Mouse (Mus musculus) midbrain, postnatal 0 days (tissue): ENCODE results near the gene Grap. TPM values are rescaled to one million over a fixed set of nuclear protein-coding genes. Genes with fewer than 3 reads are reported as not detected.

ENCODE experiments used
- ATAC-seq: fragments of 200-750 bp; cut with Nextera tagmentation; 2 replicates; pipeline ENCODE4 v1.8.0; 2017; ENCODE audit warnings: moderate number of reproducible peaks, mild to moderate bottlenecking, moderate TSS enrichment, moderate library complexity; ENCODE audit not compliant: low FRiP score
- DNase-seq: peaks from one replicate; pipeline ENCODE4 v3.0.0-alpha.2; 2015; ENCODE audit warnings: low spot score
- H3K27ac ChIP-seq: fragments of 300-500 bp; sonication (generic); 2 replicates; pipeline ENCODE4 v1.5.1; 2014; ENCODE audit warnings: low read depth, mild to moderate bottlenecking, low read length, mixed read lengths
- H3K27me3 ChIP-seq: fragments of 300-500 bp; sonication (generic); 2 replicates; pipeline ENCODE4 v1.6.1; 2014; ENCODE audit warnings: low read length, control low read depth, mixed read lengths; ENCODE audit not compliant: insufficient read depth
- H3K36me3 ChIP-seq: fragments of 300-500 bp; sonication (generic); 2 replicates; pipeline ENCODE4 v1.6.1; 2014; ENCODE audit warnings: low read length, control low read depth, mixed read lengths; ENCODE audit not compliant: insufficient read depth
- H3K4me1 ChIP-seq: fragments of 300-500 bp; sonication (generic); 2 replicates; pipeline ENCODE4 v1.6.1; 2014; ENCODE audit warnings: mild to moderate bottlenecking, control low read depth, antibody characterized with exemption, low read length, mixed read lengths; ENCODE audit not compliant: insufficient read depth
- H3K4me2 ChIP-seq: fragments of 300-500 bp; sonication (generic); 2 replicates; pipeline ENCODE4 v1.6.1; 2014; ENCODE audit warnings: low read depth, mild to moderate bottlenecking, low read length, mixed read lengths; ENCODE audit not compliant: poor library complexity, severe bottlenecking
- H3K4me3 ChIP-seq: fragments of 300-500 bp; sonication (generic); 2 replicates; pipeline ENCODE4 v1.5.1; 2014; ENCODE audit warnings: low read depth, mild to moderate bottlenecking, low read length, moderate library complexity
- H3K9ac ChIP-seq: fragments of 300-500 bp; sonication (generic); replicated peaks from 2 replicates; pipeline ENCODE4 v1.6.1; 2014; ENCODE audit warnings: mild to moderate bottlenecking, low read length, moderate library complexity, mixed read lengths; ENCODE audit not compliant: poor library complexity, severe bottlenecking
- H3K9me3 ChIP-seq: fragments of 300-500 bp; sonication (generic); 2 replicates; pipeline ENCODE4 v1.6.1; 2016; ENCODE audit warnings: low read length, control low read depth
- CTCF ChIP-seq: IDR thresholded peaks from 2 replicates; pipeline ENCODE4 v1.5.1; 2016; ENCODE audit warnings: antibody characterized with exemption, mild to moderate bottlenecking
- WGBS: fragments of 180-500 bp; shearing (Covaris S2); extraction: QIAGEN DNeasy Blood & Tissue Kit; methylation state at CpG from one replicate; pipeline ENCODE4 v1.1.7; 2014; 5-methylcytosine and 5-hydroxymethylcytosine counted together
- polyA plus RNA-seq: library from polyadenylated mRNA; unstranded; fragments of >200 nt; fragmentation: Nextera tagmentation; extraction: Ambion mirVana; gene quantifications from 2 replicates; pipeline ENCODE4 v1.2.1, GENCODE M21; 2015
- total RNA-seq: library from RNA; depleted of rRNA; stranded (reverse); fragments of >200 nt; gene quantifications from 2 replicates; pipeline ENCODE4 v1.2.3, GENCODE M21; 2014

Grap gene
- total and polyA plus RNA-seq, 2 experiments from 2014 or later = 5.8 to 6.6 TPM

GRCm38 (mm10) chr11:61657432-61657831 is 4.4 kb downstream of the Grap start:
- H3K27ac ChIP-seq = no peak overlapping the region
- no peak overlapping the region for H3K4me3 ChIP-seq
- H3K9me3 ChIP-seq = no peaks in the 10 kb centered on the region
- ATAC-seq (no peak), DNase-seq (no peak)
- H3K4me2 ChIP-seq = no peak overlapping the region
- no peak for TF ChIP-seq CTCF
- no peaks in the 10 kb centered on the region for H3K4me1 ChIP-seq
- 56% methylated on average over 2 of the region's 2 CpGs for WGBS
- no peaks in the 10 kb centered on the region for H3K27me3 ChIP-seq
- H3K9ac ChIP-seq = no peak overlapping the region
- no peaks in the 10 kb centered on the region for H3K36me3 ChIP-seq

GRCm38 (mm10) chr11:61658360-61658922 is 5.4 kb downstream of the Grap start:
- no peaks in the 10 kb centered on the region for H3K27me3 ChIP-seq
- H3K27ac ChIP-seq = no peak overlapping the region
- H3K9me3 ChIP-seq = no peaks in the 10 kb centered on the region
- 89% methylated on average over 3 of the region's 3 CpGs for whole genome bisulfite sequencing
- TF ChIP-seq CTCF = no peak
- H3K9ac ChIP-seq = no peak overlapping the region
- no peak overlapping the region for H3K4me3 ChIP-seq
- no peaks in the 10 kb centered on the region for H3K4me1 ChIP-seq
- DNase-seq (no peak), ATAC-seq (no peak)
- H3K4me2 ChIP-seq = no peak overlapping the region
- no peaks in the 10 kb centered on the region for H3K36me3 ChIP-seq

GRCm38 (mm10) chr11:61659011-61659858 is 6.2 kb downstream of the Grap start:
- no peaks in the 10 kb centered on the region for H3K9me3 ChIP-seq
- peak; percentile 37 for DNase-seq

GRCm38 (mm10) chr11:61660001-61660400 is 6.9 kb downstream of the Grap start:
- DNase-seq = no peak
- H3K9ac ChIP-seq = no peak overlapping the region
- H3K4me3 ChIP-seq = no peak overlapping the region
- no peaks in the 10 kb centered on the region for H3K9me3 ChIP-seq
- WGBS = 86% methylated on average over 8 of the region's 8 CpGs
- H3K4me2 ChIP-seq = no peak overlapping the region
- H3K27ac ChIP-seq = no peak overlapping the region
- H3K27me3 ChIP-seq = no peaks in the 10 kb centered on the region
- TF ChIP-seq CTCF = no peak
- H3K36me3 ChIP-seq = no peaks in the 10 kb centered on the region
- H3K4me1 ChIP-seq = no peaks in the 10 kb centered on the region
- ATAC-seq = no peak

More at GRCm38 (mm10) chr11:61659011-61659858, 6.2 kb downstream of the Grap start:
- Histone ChIP-seq H3K9ac (no peak overlapping the region), H3K36me3 (no peaks in the 10 kb centered on the region), H3K4me1 (no peaks in the 10 kb centered on the region), H3K27me3 (no peaks in the 10 kb centered on the region), H3K4me3 (no peak overlapping the region), H3K4me2 (no peak overlapping the region), H3K27ac (no peak overlapping the region)
- 84% methylated on average over 4 of the region's 4 CpGs for WGBS
- TF ChIP-seq CTCF = no peak
- no peak for ATAC-seq

GRCm38 (mm10) chr11:61660806-61661392 is 7.8 kb downstream of the Grap start:
- no peak for DNase-seq
- 74% methylated on average over 7 of the region's 7 CpGs for WGBS

GRCm38 (mm10) chr11:61662189-61662588 is 9.1 kb downstream of the Grap start:
- Histone ChIP-seq H3K4me1 (no peaks in the 10 kb centered on the region), H3K27ac (no peak overlapping the region), H3K9ac (no peak overlapping the region), H3K27me3 (no peaks in the 10 kb centered on the region), H3K4me3 (no peak overlapping the region), H3K36me3 (no peaks in the 10 kb centered on the region), H3K9me3 (no peaks in the 10 kb centered on the region), H3K4me2 (no peak overlapping the region)
- no peak for TF ChIP-seq CTCF
- no peak for ATAC-seq
- no peak for DNase-seq
- WGBS = 90% methylated on average over 5 of the region's 5 CpGs

More at GRCm38 (mm10) chr11:61660806-61661392, 7.8 kb downstream of the Grap start:
- Histone ChIP-seq H3K4me2 (no peak overlapping the region), H3K36me3 (no peaks in the 10 kb centered on the region), H3K9ac (no peak overlapping the region), H3K4me3 (no peak overlapping the region), H3K27me3 (no peaks in the 10 kb centered on the region), H3K4me1 (no peaks in the 10 kb centered on the region), H3K9me3 (no peaks in the 10 kb centered on the region), H3K27ac (no peak overlapping the region)
- TF ChIP-seq CTCF = no peak
- no peak for ATAC-seq
